Mouse (Mus musculus) heart, adult 2 months (tissue): ENCODE data around the gene Pipox.

ENCODE experiments used
- CTCF ChIP-seq: fragments of 200-600 bp; IDR thresholded peaks from 2 replicates; pipeline ENCODE4 v1.8.1; 2022; ENCODE audit warnings: antibody characterized with exemption, mild to moderate bottlenecking, moderate library complexity
- POLR2A ChIP-seq: fragments of 200-500 bp; IDR thresholded peaks from 2 replicates; pipeline ENCODE4 v1.6.1; 2011; ENCODE audit warnings: mild to moderate bottlenecking, low read depth, low read length, control low read depth; ENCODE audit not compliant: insufficient read depth

DNA sequence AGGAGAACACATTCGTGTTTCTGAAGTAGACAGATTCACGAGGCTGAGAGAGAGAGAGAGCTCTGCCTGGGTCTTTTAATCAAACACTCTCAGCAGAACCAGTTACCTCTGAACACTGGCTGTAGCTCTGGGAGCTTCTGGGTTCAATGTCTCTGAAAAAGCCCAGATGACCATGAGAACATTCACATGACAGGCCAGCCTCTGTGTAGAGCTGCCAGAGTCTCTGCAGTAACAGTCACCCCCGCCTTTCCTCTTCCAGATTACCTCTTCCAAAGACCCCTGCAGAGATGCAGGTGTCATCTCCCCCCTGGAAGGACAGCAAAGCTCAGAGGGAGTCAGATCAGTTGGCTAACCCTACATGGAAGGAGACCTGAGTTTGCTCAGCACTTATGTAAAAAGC lies 41.7 kb downstream of the Pipox start:
- TF ChIP-seq POLR2A (no peak), CTCF (no peak)
